Mouse (Mus musculus) E14TG2a.4 (cell line): Measurements from ENCODE around the gene Hoxc4.

Source experiments
- CTCF ChIP-seq: conservative IDR thresholded peaks from 2 replicates; pipeline ENCODE4 v1.5.1; 2014; ENCODE audit warnings: low read length
- NANOG ChIP-seq: IDR thresholded peaks from 2 replicates; pipeline ENCODE4 v1.6.1; 2014; ENCODE audit warnings: borderline replicate concordance, low read length, mixed read lengths
- POU5F1 ChIP-seq: IDR thresholded peaks from 2 replicates; pipeline ENCODE4 v1.6.1; 2014; ENCODE audit warnings: low read length, borderline replicate concordance

- TF ChIP-seq CTCF (no peak), POU5F1 (no peak), NANOG (no peak)
Observed at GRCm38 (mm10) chr15:103002821-103003448, 15.8 kb upstream of the Hoxc4 start.
